Mouse (Mus musculus): ENCODE measurements around the gene Trpm3.

Gene Trpm3

GRCm38 (mm10) chr19:22638394-22638954, 499.6 kb downstream of the Trpm3 start:
- DNase-seq (ENCODE audit: low spot score) = no peak

- no peak for DNase-seq (ENCODE audit: low spot score)
These were observed 503.3 kb downstream of the Trpm3 start for GRCm38 (mm10) chr19:22642124-22642523.

GRCm38 (mm10) chr19:22656466-22657215, 517.8 kb downstream of the Trpm3 start:
- no peak for DNase-seq (ENCODE audit: low spot score)

GRCm38 (mm10) chr19:22657251-22657650, 518.4 kb downstream of the Trpm3 start:
- no peak for DNase-seq (ENCODE audit: low spot score)

- DNase-seq (ENCODE audit: low spot score) = no peak
These were observed 526.6 kb downstream of the Trpm3 start for GRCm38 (mm10) chr19:22665401-22665800.

GRCm38 (mm10) chr19:22670222-22670621, 531.4 kb downstream of the Trpm3 start:
- no peak for DNase-seq (ENCODE audit: low spot score)

GRCm38 (mm10) chr19:22672892-22673291, 534.0 kb downstream of the Trpm3 start:
- DNase-seq (ENCODE audit: low spot score) = no peak

GRCm38 (mm10) chr19:22676206-22676605, 537.4 kb downstream of the Trpm3 start:
- no peak for DNase-seq (ENCODE audit: low spot score)

- no peak for DNase-seq (ENCODE audit: low spot score)
These were observed 543.4 kb downstream of the Trpm3 start for GRCm38 (mm10) chr19:22682238-22682637.

GRCm38 (mm10) chr19:22691995-22692394, 553.1 kb downstream of the Trpm3 start:
- no peak for DNase-seq (ENCODE audit: low spot score)

- DNase-seq (ENCODE audit: low spot score) = no peak
These were observed 553.7 kb downstream of the Trpm3 start for GRCm38 (mm10) chr19:22692553-22692952.

- no peak for DNase-seq (ENCODE audit: low spot score)
These were observed 554.1 kb downstream of the Trpm3 start for GRCm38 (mm10) chr19:22692956-22693355.

- no peak for DNase-seq (ENCODE audit: low spot score)
These were observed 556.6 kb downstream of the Trpm3 start for GRCm38 (mm10) chr19:22695423-22695822.

GRCm38 (mm10) chr19:22698737-22699136, 559.9 kb downstream of the Trpm3 start:
- DNase-seq (ENCODE audit: low spot score) = no peak

GRCm38 (mm10) chr19:22700871-22701651, 562.2 kb downstream of the Trpm3 start:
- DNase-seq (ENCODE audit: low spot score) = no peak

GRCm38 (mm10) chr19:22703876-22704275, 565.0 kb downstream of the Trpm3 start:
- no peak for DNase-seq (ENCODE audit: low spot score)

- DNase-seq (ENCODE audit: low spot score) = no peak
These were observed 566.6 kb downstream of the Trpm3 start for GRCm38 (mm10) chr19:22705414-22705813.

GRCm38 (mm10) chr19:22719027-22719426, 580.2 kb downstream of the Trpm3 start:
- no peak for DNase-seq (ENCODE audit: low spot score)

GRCm38 (mm10) chr19:22729846-22730245, 591.0 kb downstream of the Trpm3 start:
- DNase-seq (ENCODE audit: low spot score) = no peak

GRCm38 (mm10) chr19:22730971-22731370, 592.1 kb downstream of the Trpm3 start:
- DNase-seq (ENCODE audit: low spot score) = no peak

GRCm38 (mm10) chr19:22736870-22737269, 598.0 kb downstream of the Trpm3 start:
- DNase-seq (ENCODE audit: low spot score) = no peak

GRCm38 (mm10) chr19:22739240-22739639, 600.4 kb downstream of the Trpm3 start:
- no peak for DNase-seq (ENCODE audit: low spot score)

GRCm38 (mm10) chr19:22753311-22753809, 614.5 kb downstream of the Trpm3 start:
- DNase-seq (ENCODE audit: low spot score) = peak; percentile 43
